Mouse (Mus musculus) WW6 (cell line): ENCODE measurements around the gene Hmmr.
"Not testable (repeated sequence)": the region's sequence is repeated elsewhere in the genome, so short reads cannot be mapped to it uniquely, and the experiment has no call there.

Experiments
- DNase-seq: peaks from one replicate; pipeline ENCODE4 v3.0.0-alpha.2; 2013; ENCODE audit warnings: low read depth, low spot score

Hmmr gene

GRCm38 (mm10) chr11:40733339-40734174, at the start of gene Hmmr, which contains the start of gene Nudcd2:
Gene Hmmr (minus strand): TSS chr11:40733422.
Gene Nudcd2 (plus strand): TSS chr11:40733667.
- peak; percentile 99 for DNase-seq

DNA sequence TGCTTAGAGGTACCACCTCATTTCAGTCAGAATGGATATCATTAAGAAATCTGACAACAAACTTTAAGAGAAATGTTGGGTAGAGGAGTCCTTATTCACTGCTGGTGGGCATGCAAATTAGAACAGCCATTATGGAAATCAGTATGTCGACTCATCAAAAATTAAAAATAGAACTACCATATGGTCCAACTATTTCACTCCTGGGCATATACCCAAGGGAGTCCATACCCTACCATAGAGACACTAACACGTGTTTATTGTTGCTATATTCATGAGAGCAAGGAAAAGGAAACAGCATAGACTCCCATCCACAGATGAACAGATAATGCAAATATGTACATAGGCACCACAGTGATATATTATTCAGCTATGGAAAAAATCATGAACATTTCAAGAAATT, 48.6 kb upstream of the Hmmr start:
- no peak for DNase-seq

GRCm38 (mm10) chr11:40775315-40776269, 42.4 kb upstream of the Hmmr start:
- DNase-seq: no peak

GRCm38 (mm10) chr11:40764690-40765089, 31.5 kb upstream of the Hmmr start:
- no peak for DNase-seq

- no peak for DNase-seq
Measured at GRCm38 (mm10) chr11:40763395-40763794, 30.2 kb upstream of the Hmmr start.

DNA sequence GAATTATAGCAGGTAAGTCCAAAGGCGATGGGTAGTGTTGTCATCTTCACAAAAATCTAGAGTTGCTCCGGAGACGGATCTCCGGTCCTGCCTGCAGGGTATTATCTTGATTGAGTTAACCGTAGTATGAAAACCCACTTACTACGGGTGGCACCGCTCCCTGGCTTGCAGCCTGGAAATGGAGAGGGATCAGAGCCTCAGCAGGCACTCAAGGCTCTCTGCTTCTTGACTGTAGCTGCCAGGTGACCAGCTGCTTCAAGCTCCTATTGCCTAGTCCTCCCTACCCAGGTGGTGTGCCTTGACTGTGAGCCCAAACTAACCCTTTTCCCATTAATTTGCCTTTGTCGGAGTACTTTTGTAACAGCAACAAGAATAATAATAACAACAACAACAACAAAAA, 26.7 kb upstream of the Hmmr start:
- DNase-seq: no peak

DNA sequence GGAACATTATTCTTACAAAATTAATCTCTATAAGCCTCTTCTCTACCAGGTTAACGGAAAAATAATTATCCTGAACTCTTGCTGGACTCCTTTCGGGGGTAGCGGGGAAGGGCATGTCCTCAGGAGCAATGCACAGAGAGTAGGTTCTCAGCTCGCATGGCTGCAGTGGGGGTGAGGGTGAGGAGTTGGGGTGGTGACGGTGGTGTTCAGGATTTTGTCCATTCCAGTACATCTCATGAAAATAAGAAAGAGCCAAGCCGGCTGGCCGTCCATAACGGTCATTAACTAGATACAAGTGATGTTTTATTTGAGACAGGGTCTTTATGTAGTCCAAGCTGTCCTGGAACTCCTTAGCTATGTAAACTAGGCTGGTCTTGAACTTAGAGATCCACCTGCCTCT, 22.7 kb upstream of the Hmmr start:
- no peak for DNase-seq

- peak; percentile 93 for DNase-seq
Measured at GRCm38 (mm10) chr11:40755109-40755627, 21.9 kb upstream of the Hmmr start, which contains the start of gene Ccng1. Gene Ccng1 (minus strand): TSS chr11:40755311.

DNA sequence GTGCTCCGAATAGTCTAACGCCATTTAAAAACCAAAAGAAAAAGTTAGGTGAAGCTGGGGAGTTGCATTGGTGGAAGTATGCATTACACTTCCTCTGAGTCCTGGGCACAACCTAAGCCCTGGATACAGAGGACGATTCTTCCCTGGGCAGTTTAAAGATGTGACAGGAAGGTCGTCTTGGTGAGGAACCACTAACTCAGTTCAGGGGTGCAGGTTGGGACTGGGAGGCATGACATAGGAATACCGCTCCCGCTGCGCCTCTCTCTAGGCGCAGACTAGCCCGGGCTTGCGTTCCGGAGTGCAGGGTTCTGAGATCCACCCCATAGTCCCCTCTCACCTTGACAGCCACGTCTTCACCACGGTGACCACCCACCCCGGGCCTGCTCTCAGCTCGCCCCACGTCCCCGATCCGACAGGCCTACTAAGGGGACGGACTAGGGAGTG, 21.5 kb upstream of the Hmmr start:
- no peak for DNase-seq

DNA sequence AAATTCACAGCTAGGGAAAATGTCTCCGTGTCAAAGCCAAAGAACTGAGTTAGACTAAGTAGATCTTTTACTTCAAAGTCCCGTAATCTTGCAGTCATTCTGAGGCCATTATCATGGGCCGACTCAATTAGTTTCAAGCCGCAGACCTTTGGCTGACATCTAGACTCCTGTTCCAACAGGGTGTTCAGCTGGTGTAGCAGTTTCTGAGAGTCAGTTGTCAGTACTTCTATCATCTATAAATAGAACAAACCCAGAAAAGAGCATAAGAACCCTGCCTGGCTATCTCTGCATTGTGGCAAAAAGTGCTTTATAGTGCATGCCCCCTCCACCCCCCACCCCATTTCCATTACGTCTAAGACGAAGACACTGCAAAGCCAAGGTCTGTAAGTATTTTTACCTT, 20.6 kb upstream of the Hmmr start:
- DNase-seq: no peak

- no peak for DNase-seq
Measured at GRCm38 (mm10) chr11:40747716-40748115, 14.5 kb upstream of the Hmmr start.

GRCm38 (mm10) chr11:40746361-40746760, 13.1 kb upstream of the Hmmr start:
- DNase-seq: no peak

- DNase-seq: no peak
Measured at GRCm38 (mm10) chr11:40744348-40744747, 11.1 kb upstream of the Hmmr start.

DNA sequence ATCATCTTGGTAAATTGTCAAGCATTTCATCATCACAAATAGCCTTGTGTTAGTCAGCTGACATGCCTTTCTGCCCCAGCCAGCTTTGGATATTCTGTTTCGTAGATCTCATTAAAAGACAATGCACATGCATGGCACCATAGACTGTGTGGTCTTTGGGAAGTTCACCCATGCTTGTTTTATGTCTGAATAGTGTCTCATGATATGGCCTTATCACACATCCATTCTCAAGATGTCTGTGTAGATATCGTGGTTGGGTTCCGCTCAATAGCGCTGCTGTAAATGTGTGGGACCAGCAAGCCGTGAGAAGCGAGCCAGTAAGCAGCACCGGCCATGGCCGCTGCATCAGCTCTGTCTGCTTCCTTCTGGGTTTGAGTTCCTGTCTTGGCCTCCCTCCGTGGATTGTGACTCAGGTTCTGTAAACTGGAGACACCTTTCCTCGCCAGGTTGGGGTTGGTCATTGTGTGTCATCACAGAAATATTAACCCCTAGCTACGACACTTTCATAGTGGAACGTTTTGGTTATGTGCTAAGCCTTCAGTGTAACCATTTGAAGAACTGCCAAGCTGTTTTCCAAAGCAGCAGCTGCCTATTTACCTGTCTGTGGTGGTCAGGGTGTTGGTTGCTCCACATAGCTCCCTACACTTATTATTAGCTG, 8.5 kb upstream of the Hmmr start:
- DNase-seq: no peak

GRCm38 (mm10) chr11:40737369-40737768, 4.1 kb upstream of the Hmmr start:
- no peak for DNase-seq

- DNase-seq: no peak
Measured at GRCm38 (mm10) chr11:40734251-40734752, 1.1 kb upstream of the Hmmr start.

DNA sequence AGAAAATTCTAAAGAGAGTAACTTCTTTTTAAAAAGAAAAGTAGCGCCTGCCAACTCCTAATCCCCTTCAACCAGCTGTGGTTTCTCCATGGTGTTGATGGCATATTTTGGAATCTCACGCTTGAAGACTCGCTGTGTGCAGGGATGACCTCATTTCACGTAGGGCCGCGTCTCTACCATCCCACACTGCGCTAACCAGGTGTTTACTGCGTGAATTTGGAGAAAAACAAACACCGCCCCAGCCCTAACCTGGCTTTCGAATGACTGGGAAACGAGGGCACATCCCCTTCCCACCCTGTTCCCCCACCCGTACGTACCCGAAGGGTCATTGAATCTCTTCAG, 254 bp downstream of the Hmmr start:
- DNase-seq: no peak

DNA sequence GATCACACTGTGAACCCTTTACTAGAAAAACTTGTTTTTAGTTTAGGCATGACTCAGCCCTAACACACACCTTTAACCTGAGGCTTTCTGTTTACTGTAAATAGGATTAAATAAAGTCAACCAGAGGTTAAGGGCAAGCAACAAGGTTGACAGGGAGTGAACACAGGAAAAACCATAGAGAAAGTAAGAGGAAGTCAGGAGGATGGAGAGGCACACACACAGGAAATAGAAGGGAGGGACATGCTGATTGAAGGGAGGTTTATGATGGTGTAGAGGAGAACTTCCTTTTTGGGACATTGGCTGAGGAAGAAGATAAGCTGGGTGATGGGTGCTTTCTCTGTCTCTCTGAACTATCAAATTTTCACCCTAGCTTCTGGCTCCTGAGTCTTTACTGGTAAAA, 14.9 kb downstream of the Hmmr start:
- no peak for DNase-seq

DNA sequence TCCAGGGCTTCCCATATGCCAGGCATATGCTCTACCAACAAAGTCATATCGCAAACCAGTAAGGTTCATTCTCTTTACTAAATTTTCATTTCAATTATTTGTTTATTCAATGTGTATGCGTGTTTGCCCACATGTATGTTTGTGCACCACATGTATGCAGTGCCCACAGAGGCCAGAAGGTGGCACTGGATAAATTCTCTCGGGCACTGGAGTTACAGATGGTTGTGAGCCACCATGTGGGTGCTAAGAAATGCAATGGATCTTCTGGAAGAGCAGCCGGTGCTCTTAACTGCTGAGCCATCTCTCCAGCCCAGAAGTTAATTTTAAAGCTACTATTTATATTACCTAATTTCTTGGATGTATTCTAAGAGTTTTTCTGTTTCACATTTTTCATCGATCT, 17.7 kb downstream of the Hmmr start:
- DNase-seq: no peak

DNA sequence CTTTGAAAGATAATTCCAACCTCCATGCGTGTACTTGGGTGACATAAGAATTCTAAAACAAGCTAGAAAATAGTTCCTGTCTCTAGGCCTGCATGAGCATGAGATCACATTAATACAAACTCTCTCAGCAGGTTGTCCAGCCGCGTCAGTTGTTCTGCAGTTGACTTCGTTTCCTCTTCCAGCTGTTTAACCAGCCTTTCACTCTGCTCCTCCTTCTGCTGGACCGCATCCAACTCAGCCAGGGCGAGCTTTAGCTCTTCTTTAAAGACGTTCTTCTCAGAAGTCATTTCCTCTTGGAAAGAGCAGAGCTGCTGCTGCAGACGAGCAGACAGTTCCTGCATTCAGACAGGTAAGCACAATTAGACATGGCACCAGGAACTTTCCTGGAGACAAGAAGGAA, 19.4 kb downstream of the Hmmr start:
- no peak for DNase-seq

GRCm38 (mm10) chr11:40709899-40710298, 23.3 kb downstream of the Hmmr start:
- DNase-seq: not testable (repeated sequence)
